Mouse (Mus musculus) lung, adult 18-20 months (tissue): ENCODE measurements at regions not wholly inside any gene's neighbourhood (a gene's known extent, or its start where the extent isn't known, plus 50 kb on each side); places are given as distances from the start of the nearest gene placed in this dataset.
A peak's percentile ranks its signal among the peaks of the same experiment; 100 is the strongest.

Experiments used
- DNase-seq, 2 experiments: peaks; one replicate each; pipeline ENCODE4 v3.0.0; 2022; ENCODE audit warnings: mixed read lengths in 2 of 2

DNA sequence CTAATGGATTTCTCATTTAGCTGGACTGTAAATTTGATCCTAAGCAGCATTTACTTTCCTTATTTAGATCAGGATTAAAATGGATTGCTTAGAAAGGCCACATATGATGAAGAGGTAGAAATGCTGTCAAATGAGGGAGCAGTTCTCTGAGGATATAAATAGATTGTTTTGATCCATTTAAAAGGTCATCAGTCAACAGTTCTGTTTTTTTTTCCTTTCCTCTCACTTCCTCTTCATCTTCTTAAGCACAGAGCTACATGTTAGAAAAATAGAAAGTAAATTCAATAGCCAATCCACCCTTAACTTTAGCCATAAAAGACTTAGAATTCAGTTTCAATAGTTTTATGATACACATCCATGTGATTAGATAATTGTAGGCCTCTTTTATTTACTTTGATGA lies 971.5 kb upstream of the Cited2 start:
- no peak for DNase-seq

DNA sequence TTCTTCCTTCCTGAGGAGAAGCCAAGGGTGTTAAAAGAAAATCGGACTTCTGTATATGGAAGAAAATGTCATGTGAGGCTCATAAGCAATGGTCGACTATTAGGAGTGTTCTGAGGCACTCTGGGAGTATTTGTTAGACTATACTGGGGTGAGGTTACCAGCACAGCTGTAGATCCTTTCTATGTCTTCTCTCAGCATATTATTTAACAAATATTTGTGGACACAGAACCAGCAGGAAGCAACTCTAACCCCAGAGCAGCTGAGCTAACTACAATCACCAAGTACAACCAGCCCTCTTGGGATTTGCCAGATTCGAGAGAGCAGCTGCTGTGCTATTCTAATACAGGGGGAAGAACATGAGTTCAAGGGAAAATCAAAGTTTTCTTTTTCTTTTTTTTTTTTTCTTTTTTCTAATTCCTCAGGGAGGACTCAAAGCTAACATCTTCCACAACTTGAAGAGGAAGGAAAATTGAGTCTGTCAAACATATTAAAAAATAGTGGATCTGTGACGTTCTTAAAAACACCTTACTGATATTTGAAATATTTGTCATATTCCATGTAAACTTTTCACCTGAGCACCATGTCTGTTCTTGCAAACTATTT lies 933.3 kb upstream of the Cited2 start:
- peak in 1 of 2 experiments; percentile 1 for DNase-seq

DNA sequence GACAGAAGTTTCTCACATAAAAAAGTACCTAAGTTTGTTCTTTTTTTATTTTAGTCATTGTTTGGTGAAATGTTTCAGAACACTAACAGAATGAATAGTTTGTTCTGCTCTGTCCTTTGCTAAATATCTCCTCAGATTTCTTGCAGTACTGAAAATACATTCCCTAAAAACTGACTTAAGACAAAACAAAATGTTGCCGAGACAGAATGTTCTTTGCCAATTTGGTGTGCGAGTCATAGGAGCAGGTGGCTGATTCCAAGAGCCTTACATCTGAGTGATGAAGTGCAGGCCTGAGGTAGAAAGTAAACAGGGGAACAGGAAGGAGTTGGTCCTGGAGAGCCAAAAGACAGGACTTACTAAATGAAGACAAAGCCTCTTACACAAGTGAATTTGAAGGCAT lies 919.0 kb upstream of the Cited2 start:
- no peak for DNase-seq

DNA sequence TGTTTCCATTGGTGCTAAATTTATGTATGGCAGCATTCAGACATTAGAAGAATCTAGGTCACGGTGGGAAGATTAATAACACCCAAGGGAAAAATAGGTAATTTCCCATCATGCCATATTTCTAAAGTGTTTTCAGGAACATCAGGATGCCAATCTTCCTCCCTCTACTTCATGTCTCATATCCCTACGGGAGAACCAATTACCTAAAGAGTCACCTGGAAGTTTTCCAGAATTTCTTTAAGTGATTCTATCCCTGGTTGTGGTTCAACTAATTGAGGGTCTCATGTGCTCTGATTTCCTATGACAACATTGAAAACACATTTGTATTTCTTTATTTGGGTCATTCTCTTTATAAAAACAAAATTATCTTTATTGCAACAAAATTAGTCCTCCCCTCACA lies 912.3 kb upstream of the Cited2 start:
- no peak for DNase-seq

DNA sequence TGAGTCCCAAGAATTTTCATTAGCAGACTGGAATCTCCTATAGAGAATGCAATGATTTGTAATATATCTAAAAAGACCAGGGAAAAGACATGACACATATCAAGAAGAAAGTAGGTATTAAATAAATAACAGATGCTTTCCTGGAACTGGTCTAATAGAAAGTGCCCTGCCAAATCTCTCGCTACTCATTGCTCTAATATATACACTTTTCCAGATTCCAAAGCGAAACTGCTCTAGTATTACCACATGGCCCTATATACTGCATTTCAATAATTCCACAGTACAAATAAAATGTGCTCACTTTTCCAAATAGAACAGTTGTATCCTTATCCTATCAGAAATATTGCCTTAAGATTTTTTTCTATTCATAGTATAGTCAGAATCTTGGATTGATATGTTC lies 909.0 kb upstream of the Cited2 start:
- DNase-seq = no peak

DNA sequence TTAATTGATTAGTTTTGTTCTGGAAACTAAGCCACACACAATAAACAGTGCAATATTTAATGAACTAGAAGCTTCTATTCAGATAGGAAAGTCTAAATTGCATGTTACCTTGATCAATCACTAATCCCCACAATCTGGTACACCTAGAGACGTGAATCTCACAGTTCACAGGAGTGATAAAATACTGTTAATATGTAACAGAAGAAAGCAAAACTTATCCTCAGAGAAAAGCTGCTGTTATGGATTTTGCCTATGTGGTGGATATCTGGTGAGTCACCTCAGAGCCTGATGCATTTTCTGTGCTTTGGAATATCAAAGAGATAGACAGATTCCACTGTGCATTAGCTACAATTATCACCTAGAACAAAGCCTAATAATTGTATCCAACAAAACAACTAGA lies 861.5 kb upstream of the Cited2 start:
- no peak for DNase-seq

DNA sequence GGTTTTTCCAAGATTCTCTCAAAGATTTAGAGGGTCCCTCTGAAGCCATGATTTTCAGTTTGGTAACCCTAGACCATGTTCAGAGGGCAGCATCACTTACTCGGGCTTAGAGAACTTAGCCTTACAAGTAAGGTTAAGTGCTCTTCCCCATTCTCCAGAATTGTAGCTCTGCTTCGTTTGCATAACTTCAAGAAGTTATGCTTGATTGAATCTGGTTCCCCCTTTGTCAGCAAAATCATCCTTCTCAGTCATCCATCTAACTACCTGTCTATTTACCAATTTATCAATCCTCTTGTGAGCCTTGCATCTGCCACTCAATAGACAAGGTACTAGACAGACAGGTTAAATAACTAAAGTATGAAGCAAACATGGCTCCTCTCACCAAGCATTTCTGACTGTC lies 856.1 kb upstream of the Cited2 start:
- no peak for DNase-seq

DNA sequence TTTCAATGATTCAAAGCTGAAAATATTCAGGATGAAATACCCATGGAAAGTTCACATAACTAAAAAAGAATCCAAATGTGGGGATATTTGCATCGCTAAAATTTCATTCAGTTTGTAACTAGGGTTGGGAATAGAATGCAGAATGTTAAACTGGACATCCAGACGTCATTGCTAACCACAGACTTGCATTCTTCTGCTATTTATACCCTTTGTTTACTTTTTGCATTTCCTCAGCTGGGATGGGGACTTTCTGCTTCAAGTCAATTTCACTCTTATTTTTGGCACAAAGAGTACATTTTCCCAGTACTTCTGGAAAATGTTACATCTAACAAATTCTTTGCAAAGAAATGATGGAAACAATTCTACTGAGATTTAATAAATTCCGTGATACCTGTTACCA lies 848.9 kb upstream of the Cited2 start:
- DNase-seq = no peak

DNA sequence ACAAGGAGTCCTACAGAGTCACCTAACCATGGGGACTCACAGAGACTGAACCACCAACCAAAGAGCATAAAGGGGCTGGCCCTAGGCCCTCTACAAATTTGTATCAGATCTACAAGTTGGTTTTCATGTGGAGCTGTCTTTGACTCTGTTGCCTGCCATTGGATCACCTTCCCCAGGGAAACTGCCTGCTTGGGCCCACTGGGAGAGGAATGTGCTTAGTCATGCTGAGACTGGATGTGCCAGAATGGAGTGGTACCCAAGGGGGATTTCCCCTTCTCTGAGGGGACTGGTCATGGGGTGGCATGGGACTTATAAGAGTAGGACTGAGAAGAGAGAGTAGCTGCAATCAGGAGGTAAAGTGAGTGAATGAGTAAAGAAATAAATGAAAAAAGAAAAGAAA lies 844.8 kb upstream of the Cited2 start:
- DNase-seq = no peak

DNA sequence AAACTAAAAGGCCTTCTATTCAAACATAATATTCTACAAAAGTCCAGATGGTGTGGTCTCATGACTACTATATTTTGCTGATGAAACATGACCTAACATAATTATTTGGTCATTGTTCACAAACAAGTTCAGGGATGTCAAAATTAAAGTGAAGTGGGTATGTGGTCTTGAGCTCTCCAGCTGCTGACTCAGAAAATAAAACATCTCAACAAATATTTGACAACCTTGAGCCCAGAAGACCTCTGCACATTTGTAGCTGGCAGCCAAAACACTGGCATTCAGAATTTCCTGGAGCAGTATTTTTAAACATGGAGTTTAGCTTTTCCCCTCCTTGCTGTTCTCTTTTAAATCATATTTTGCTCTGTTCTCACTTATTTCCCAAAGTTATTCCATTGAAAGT lies 829.7 kb upstream of the Cited2 start:
- DNase-seq = no peak

DNA sequence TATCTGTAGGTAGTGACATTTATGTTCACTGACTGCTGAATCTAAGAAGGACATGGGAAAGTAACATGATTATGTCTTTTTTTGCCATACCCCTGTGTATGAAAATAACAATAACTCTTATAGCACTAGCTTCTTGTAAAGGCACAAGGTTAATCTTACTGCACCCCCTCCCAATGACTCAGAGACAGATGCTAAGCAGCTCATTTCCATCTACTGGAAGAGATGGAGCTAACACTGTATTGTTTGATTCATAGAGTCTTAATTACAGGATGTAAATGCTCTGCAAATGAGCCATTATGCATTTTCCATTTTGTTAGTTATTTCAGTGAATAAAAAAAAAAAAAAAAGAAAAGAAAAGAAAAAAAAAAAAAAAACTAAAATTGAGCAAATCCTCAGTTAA lies 827.7 kb upstream of the Cited2 start:
- no peak for DNase-seq

DNA sequence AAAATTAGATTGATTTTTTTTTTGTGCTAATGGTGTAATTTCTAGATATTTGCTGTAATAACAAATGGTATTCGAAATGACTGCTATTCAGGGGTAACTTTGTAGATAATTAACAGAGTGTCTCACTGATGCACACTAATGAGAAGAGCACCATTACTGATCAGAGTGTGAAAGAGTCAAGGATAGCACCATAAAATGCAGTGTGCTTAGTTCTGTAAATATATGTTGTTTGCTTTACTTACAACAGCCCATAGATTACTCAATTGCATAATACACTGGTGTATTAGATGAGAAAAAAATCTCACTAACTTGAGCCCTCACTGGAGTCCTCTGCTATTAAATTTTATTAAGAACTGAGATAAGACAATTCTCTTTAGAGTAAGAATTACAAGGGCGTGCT lies 800.1 kb upstream of the Cited2 start:
- DNase-seq = no peak

DNA sequence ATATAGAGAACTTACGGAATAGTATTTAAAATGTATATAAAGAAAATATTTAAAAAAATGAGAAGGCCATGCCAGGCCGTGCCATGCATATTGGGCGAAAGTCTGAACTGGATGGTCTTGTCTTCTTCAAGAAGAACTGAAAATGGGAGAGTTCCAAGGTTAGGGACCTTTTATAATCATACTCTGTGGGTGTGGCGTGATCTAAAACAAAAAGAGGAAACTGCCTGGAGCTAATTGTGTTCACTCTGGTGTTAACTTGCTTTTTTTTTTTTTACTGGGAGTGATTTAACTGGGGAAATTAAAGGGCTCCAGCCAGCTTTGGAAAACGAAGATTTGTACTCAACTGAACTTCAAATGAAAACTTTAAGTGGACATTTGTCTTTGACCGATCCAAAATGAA lies 799.2 kb upstream of the Cited2 start:
- no peak for DNase-seq

DNA sequence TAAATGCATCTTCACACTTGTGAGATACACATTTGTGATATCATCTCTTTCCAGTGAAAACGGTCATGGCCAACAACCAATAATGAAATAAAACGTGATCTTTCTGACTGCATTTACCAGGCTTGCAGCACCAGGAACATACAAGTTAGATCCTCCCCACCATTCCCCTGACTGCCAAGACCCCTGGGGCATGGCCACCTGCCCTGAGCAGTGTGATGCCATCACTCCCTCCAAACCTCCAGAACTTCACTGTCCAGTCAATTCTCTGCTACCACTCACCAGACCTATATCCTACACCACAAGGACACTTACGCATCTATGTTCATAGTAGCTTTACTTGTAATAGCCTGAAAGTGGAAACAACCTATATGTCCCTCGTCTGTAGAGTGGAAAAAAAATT lies 785.3 kb upstream of the Cited2 start:
- DNase-seq = no peak

DNA sequence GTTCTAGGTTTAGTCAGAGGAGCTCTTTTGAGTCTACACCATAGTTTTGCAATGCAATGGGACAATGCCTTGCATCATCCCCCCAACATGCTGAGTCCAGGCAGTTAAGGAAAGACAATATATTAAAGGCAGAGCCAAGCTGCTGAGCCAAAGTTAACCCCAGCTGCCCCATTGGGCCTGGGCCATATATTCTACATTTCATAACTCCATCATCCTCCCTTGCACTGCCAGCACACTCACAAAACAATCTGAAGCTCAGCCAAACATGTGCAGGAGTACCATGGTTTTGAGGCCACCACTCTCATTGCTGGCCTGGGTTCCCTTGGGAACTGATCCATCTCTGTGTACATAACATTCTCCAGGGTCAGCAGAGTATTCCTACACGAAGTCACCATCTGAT lies 771.4 kb upstream of the Cited2 start:
- DNase-seq = no peak

DNA sequence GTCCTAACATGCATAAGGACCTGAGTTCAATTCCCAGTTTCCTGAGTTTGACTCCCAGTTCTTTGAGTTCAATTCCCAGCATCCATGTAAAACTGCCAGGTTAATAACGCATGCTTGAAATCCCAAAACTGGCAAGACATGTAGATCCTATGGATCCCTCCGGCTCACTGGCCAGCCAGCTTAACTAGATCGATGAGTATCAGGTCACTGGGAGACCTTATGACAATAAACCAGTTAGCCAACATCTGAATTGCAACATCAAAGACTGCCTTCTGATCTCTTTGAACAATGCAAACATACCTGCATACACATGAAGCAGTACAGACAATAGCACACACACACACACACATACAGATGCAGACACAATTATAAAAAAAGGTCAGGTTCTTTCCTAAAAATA lies 762.0 kb upstream of the Cited2 start:
- no peak for DNase-seq

DNA sequence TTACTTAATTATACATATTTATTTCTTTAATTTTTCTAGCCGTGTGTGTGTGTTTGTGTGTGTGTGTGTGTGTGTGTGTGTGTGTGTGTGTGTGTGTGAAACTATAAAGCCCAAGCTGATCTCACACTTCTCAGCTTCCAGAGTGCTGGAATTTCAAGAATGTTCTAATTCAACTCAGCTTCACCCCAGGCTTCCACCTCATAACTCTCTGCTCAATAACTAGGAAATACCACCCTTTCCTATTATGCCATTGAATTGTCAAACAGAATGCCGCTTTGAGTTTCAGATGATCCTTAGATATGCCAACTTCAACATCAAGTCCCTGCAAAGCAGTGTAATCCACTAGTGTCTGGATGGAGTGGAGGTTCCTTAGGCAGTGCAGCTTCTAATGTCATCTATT lies 760.6 kb upstream of the Cited2 start:
- no peak for DNase-seq

DNA sequence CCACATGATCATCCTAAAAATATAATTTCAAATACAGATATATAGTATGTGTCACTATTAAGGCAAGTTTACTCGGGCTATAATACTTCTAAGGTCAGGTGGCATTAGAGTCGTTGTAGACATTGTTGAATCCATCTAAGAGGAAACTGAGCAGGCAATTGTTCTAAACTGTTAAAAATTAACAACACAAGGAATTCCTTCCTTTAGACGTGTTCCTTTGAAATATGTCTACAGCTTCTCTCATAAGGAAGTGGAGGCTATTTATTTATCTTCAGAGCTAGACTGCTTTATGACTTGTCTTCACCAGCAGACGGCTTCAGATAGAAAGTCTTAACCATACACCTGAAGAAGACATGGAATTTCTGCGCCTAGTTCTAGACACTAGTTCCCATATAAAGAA lies 744.2 kb upstream of the Cited2 start:
- DNase-seq = no peak

DNA sequence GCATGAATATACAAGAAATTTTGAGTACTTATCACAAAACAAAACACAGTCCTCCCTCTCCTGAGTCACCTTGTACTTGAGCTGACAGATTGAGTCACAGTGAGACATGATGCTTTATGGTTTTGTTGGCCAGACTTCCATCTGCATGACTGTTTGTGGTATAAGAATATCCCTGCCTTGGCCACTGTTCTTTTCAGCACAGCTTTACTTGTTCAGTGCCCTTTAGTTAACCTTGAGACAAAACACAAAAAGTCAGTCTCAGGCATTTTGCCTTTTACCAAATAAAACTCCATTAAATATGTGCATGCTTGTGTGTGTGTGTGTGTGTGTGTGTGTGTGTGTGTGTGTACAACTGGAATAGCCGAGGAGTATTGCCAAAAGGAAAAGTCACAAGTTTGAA lies 732.8 kb upstream of the Cited2 start:
- DNase-seq = no peak

DNA sequence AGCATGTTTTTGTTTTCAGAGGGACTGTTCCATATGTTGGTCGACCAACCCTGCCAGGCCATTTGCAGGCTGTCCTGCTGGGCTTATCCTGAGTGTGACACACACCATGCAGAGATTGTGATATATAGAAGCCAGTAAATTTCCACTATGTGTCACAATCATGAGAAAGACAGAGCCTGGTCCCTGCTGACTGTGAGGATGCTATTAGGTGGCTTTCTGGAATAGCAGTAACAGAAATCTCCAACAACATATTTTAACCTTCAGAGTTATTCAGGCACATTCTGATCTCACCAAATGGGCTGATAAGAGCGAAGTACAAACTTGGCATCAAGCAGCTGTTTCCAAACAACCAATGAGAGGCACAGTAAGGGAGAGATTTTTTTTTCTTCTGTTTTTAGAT lies 729.2 kb upstream of the Cited2 start:
- DNase-seq = peak in 1 of 2 experiments; percentile 26

DNA sequence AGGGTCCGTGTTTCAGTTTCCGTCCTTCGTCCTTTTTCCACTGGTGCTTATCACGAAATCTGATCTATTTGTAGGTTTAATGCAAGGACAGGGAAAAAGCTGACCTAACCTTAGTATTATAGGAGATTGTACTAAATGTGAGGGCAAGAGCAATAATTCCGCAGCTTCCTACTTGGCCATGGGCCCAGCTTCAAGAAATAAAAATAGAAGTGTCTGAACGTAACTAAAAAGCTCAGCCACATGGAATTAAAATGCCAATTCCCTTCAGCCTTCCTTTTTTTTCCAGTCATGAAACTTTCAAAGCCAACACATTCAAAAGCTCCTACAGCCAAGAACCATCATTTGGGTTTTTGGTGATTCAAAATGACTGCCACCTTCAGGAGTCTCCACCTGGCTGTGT lies 728.5 kb upstream of the Cited2 start:
- no peak for DNase-seq

DNA sequence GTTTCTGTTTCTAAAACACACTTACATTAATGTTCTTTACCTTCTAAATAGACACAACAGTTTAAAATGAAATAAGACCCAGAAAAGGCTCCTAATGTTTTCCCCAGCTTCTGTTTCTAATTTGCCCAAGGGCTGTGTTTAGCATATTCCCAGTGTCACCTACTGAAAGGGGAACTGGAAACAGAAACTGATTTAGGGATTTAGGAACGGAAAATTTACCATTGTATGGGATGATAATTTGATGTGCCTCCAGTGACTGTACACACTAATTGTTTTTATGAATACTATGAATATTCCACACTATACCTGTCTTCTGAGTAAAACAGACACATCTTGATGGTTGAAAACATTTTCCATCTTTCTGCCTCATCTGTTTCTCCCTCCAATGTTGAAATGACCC lies 728.0 kb upstream of the Cited2 start:
- DNase-seq = no peak

DNA sequence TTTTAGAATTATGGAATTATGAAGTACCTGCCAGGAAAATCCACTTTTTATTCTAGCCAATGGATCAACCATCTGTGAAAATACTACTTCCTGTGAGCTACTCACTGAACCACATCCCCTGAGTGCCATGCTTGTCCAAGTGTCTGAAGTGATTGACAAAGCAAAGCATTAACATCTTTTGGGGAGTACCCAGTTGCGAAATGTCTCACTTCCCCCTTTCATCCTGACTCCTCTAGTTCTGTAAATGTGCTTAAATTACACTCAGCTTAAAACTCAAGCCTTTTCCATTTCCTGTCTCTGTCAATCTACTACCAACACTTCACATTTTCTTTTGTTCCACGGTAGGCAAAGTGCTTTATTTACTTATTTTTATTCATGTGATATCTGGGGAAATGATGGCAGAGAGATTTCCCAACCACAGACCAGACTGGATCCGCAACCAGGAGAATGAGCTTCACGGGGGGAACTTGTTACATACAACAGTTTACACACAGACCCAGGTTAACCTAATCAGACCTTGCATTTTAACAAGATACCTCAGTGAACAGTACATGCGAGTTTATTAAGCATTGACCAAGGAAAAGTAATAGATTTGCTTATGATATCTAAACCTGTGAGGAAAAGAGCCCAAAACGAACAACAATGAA lies 726.1 kb upstream of the Cited2 start:
- peak; percentile 15 to 59 for DNase-seq

DNA sequence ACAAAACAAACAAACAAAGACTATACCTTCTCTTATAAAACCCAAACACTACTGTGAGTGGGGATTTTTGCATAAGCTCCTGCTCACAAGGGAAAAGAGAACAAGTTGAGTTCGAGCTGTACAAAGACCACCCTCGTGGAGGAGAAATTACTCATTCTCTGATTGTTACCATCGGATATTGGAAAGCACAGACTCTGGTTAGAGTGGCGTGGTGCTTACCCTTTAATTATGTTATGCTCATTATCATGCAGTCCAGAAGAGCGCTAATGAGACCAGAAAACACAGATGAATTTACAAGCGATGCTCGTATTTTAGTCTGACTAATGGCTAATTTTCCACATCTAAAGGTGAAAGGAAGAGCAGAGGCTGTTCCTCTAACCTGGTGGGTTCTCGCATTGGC lies 721.7 kb upstream of the Cited2 start:
- DNase-seq = no peak

DNA sequence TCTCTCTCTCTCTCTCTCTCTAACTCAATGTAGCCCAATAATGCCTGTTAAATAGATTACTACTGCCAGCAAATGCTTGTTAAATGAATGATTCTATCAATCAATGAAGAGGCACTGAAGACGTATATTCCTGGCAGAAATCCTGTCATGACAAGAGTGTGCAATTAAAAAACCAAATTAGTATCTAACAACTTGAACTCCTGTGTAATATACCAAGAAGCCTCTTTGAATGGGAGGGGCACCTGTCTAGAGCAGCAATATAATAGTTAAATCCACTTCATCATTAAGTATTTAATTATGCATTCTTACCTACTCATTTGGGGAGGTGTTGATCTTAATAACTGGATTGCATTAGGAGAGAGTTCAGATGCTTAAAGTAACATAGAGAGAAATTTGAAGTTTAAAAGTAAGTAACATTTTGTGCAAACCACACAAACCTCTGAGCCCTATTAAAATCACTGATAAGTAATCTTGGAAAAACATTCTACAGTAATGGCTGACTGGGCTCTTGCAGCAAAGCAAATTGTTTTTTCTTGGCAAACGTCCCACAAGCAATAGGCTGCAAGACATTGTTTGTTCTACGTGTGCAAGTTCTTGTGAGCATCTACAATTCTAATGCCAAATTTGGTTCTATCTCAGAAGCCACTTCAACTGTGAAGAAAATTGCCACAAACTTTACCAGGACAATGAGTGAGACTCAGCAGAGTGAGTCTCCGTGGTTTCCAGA lies 719.7 kb upstream of the Cited2 start:
- no peak for DNase-seq
